Mouse (Mus musculus) gastrocnemius, adult 18-20 months (tissue): Measurements from ENCODE around the gene Sh2d6. TPM values are rescaled to one million over a fixed set of nuclear protein-coding genes. Genes with fewer than 3 reads are reported as not detected.
"Not testable (repeated sequence)": the region's sequence is repeated elsewhere in the genome, so short reads cannot be mapped to it uniquely, and the experiment has no call there.

ENCODE experiments used
- DNase-seq: peaks from one replicate; pipeline ENCODE4 v3.0.0; 2021; ENCODE audit warnings: low spot score
- total RNA-seq, 2 experiments: library from RNA; stranded (reverse); gene quantifications; 2 replicates each; pipeline ENCODE4 v1.2.3; 2021

Sh2d6 gene
- total RNA-seq, 2 experiments from 2014 or later = 0.93 to 1.3 TPM

DNA sequence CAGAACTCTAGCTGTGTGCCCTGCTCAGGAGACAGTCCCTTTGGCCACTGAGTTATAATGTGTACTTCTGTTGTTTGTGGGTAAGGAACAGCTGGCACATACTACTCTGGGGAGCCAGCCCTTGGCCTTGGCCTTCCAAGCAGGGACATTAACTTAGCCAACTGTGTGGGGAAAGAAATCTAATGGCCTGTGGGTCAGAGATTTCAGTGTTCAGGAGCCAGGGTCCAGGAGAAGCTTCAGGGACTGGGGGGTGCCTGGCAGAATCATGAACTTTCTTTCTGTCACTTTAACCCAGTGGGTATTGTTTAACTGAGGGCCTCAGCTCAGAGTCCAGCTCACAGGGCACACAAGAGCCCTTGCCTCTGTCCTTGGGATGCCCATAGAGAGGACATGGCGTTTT, 15.4 kb downstream of the Sh2d6 start:
- DNase-seq = no peak

DNA sequence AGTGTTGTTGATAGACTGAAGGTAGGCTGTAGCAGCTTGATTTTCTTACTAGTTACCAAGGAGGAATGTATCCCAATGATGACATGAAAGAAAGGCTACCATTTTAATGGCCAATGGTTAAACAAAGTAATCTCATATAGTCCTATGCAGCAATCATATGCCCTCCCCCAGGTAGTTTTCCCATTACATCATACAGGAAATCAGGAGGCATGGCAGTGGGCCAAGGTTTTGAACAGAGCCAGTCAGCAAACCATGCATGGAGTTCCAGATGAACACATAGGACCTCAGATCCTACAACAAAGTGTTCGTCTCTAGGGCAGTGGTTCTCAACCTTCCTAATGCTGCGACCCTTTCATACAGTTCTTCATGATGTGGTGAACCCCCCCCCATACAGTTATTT, 17.6 kb downstream of the Sh2d6 start:
- DNase-seq = no peak

DNA sequence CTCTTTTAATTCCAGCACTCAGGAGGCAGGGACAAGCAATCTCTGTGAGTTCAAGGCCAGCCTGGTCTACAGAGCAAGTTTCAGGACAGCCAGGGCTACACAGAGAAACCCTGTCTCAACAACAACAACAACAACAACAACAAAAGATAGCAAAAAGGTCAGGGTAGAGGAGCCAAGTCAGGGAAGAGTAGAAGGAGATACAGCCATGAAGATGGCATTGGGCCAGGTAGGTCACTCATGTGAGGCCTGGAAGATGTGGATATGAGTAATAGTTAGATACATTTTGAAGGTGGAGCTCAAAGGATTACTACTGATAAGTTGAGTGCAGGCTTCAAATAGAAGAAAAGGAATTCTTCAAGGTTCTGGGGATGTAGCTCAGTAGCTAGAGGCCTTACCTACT, 18.2 kb downstream of the Sh2d6 start:
- no peak for DNase-seq

DNA sequence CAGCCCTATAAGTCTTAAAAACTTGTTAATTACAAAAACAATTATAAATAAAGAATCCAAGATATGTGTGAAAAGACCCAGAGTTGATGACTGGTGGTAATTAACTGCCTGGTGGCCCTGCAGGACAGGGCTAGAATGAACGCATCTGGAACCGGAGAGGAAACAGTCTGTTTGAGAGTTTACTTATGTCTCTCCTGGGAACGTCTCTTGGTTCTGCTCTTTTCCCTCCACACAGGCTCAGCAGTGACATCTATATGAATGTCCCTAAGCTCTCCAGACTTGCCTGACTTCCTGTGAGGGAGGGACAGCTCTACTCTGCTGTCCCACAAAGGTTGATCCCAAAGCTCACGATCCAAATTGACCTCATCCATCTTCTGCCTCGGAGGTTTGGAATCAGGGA, 22.6 kb downstream of the Sh2d6 start:
- no peak for DNase-seq

DNA sequence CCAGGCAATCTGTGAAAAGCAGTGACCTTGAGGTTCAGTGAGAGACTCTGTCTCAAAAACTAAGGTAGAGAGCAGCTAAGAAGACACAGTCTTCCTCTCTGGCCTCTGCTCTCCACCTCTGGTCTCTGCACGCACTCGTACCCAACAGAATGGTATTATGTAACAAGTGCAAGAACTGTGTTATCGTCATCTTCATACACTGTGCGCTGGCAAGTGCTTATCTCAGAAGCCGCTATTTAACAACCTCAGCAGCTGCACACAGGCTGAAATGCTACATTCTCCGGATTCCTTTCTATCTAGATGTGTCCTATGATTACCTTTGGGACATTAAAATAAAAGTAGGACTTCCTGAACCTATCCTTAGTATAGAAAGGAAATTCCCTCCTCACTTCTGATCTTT, 28.6 kb downstream of the Sh2d6 start:
- DNase-seq = no peak

DNA sequence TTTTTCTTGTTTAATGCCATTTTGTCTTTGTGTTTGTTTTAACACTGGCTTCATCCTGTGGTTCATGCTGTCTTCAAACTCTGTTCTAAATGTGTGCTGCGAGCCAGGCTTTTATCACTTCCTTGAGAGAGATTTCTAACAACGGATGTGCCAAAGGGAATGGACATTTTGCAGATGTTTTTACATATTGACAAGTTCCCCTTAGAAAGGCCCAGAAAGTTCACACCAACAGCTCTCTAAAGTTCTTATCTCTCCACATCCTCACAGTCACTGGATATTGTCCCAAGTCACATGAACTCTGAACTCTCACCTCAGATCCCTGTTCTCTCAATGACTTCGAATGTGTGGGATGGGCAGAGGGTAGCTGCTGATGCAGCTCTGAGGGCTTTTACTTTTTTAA, 30.4 kb downstream of the Sh2d6 start:
- DNase-seq = no peak

DNA sequence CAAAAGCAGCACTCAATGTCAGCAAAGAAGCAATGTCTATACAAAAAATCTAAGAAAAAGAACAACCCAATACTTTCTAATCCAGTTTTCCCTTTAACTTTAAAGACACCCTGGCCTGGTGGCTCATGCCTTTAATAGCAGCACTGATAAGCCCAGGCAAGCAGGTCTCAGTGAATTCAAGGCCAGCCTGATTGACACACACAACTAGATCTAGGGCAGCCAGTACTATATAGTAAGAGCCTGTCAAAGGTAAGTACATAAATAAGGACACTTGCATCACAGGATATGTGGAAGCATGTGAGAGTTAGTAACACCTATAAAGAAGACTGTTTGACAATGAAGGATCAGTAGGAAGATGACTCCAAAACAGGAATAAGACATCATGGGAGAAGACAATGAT, 32.0 kb downstream of the Sh2d6 start:
- no peak for DNase-seq

DNA sequence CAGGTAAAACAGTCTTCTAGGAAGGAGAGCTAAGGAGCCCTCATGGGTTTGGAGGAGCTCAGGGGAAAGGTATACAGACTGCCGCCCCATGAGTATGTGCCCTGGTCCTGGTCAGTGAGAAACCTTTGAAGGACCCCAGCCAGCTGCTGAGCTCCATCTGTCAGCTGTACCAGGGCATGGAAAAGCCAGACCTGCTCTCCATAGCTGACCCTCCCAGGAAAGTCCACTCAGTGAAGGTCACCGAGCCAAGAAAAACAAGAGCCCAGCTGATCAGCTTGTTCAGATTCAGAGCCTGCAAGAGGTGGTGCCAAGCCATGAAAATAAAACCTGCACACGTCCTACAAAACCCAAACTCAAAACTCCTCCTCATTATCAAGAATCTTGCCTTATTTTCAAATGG, 32.7 kb downstream of the Sh2d6 start:
- DNase-seq = no peak

DNA sequence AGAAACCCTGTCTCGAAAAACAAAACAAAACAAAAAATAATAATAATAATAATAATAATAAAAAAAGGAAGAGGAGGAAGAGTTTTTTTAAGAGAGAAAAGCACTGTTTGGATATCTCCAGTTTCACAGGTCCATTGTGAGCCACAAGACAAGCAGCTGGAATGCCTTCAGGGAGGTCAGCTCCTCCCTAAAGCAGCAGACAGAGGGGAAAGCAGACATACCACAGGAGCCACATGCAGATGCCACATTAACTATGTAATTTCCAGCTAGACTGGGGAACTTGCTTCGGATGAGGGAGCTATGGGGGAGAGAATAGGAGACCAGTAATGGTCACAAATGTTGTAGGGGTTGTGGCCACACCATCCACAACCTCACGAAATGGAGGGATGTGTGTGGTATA, 34.2 kb downstream of the Sh2d6 start:
- DNase-seq = no peak

DNA sequence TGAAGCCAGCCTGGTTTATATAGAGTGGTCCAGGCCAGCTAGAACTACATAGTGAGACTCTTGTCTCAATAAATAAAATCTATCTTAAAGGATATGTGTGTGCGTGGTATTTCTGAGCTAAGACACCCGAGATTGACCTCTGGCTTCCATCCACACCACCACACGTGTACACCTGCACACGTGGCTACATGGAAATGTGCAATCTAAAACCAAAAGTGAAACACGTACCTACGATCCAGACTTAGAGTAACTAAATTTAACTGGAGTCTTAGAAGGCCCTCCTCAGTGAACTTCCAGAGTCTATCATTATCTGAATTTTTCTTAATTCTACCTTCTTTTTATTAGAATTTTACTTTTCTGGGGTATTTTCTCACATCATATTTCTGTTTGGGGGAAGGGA, 35.2 kb downstream of the Sh2d6 start:
- DNase-seq = no peak

DNA sequence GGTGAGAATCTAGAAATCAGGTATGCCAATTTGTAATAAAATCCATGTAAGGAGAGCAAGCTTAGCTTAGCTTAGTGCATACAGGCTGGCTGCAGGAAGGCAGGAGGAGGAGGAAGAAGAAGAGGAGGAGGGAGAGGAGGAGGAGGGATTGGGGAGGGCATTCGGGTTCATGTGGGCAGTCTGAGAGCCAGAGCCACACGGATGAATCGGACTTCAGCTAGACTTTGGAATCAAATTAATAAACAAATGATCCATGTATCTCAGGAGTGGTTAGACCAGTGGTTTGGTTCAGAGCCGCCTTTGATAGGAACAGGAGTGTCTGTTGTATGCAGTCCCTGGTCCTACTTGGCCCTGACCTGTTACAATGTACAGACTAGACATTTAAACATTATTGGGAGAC, 36.6 kb downstream of the Sh2d6 start:
- DNase-seq = no peak

DNA sequence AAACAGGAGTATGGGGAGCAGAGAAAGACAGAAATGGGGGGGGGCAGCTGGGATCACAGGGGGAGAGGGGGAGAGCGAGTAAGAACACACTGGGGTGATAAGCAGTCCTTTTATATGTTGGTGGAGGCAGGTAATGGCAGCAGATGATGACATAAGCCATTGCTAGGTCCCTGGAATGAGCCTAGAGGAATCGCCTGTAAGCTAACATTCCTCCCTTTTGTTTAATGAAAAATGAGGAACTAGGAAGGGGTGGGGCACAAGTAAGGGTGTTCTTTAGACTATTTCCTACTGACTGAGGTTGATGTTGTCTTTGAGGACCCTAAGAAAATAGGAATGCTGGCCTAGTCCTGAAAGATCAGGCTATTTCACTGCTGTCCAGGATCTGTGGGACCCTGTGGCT, 39.4 kb downstream of the Sh2d6 start:
- DNase-seq = no peak

DNA sequence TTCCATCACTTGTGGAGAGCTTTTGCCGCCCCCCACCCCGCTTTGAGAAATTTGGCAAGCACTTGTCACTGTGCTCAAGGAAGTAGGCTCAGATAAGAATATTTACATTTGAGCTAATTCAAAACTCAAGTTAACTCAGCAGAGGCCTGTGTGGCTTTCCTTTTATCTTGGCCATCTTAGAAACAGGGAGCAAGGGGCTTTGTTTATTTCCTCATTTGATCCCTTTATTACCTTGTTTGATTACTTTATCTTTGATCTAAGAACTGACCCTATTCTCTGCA, 41.1 kb downstream of the Sh2d6 start:
- no peak for DNase-seq

DNA sequence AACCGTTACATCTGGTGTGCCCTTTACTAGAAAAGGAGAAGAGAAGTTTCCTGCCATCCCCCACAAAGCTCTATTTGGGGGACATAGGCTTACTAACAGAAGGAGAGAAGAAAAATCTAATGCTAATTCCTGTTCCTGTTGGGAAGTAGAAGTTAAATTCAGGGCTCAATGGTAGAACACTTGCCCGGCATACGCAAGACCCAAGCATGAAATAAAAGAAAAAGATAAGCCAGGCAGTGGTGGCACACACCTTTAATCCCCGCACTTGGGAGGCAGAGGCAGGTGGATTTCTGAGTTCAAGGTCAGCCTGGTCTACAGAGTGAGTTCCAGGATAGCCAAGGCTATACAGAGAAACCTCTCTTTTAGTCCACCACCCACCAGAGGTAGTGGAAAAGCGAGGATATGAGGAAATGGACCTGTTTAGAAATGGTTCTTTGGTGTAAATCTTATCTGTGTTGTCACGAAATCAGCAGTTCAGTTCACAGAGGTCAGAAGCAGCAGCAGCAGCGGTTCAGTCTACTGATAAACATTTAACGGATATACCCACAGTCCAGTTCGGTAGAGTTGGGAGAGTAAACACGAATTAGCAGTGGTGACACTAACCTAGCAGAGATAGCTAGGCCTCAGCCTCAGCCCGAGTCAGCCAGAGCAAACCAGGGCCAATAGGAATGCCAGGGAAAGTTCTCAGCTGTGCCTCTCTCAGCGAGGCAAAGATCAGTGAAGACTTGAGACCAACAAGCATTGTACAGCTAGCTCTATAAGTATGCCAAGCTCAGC, 41.7 kb downstream of the Sh2d6 start:
- DNase-seq = no peak

DNA sequence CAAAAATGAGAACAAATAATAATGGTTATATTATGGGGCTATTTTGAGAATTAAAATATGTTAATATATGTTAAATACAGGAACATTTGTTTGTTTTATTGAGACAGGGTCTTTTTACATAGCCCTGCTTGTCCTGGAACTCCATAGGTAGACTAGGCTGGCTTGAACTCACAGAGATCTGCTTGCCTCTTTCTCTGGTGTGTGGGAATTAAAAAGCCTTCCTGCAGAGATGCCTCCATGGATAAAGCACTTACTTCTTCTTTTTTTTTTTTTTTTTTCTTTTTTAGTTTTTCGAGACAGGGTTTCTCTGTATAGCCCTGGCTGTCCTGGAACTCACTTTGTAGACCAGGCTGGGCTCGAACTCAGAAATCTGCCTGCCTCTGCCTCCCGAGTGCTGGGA, 42.8 kb downstream of the Sh2d6 start:
- DNase-seq = not testable (repeated sequence)

DNA sequence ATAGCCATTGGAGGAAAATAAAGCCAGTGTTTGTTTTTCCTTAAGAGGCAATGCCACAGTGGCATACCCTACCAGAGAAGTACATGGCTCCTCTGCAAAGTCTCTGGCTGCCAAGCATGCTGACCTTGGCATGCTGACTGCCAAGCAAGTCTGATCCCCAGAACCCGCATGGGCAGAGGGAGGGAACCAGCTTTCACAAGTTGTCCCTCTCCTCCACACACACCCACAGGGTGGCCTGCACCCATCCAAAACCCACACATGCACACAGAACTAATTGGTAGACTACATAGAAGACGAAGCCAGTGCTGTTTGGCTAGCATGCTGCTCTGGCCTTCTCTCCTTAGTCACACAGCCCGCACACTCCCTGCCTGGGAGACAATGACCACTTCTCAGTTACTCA, 43.9 kb downstream of the Sh2d6 start:
- DNase-seq = peak; percentile 28

DNA sequence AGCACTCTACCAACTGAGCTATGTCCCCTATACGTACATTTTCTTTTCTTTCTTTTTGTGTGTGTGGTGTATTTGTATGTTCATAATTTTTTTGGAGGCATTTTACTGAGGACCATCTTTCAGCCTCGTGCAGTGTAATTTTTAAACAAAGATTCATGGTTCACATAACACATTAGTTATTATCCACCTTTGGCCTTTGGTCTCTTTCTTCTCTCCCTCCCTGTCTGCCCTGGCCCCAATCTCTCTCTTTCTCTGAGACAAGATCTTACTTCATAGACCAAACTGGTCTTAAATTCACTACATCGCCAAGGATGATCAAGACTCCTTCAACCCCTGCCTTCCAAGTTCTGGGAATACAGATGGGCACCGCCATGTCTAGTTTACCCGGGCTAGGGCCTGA, 44.7 kb downstream of the Sh2d6 start:
- no peak for DNase-seq

DNA sequence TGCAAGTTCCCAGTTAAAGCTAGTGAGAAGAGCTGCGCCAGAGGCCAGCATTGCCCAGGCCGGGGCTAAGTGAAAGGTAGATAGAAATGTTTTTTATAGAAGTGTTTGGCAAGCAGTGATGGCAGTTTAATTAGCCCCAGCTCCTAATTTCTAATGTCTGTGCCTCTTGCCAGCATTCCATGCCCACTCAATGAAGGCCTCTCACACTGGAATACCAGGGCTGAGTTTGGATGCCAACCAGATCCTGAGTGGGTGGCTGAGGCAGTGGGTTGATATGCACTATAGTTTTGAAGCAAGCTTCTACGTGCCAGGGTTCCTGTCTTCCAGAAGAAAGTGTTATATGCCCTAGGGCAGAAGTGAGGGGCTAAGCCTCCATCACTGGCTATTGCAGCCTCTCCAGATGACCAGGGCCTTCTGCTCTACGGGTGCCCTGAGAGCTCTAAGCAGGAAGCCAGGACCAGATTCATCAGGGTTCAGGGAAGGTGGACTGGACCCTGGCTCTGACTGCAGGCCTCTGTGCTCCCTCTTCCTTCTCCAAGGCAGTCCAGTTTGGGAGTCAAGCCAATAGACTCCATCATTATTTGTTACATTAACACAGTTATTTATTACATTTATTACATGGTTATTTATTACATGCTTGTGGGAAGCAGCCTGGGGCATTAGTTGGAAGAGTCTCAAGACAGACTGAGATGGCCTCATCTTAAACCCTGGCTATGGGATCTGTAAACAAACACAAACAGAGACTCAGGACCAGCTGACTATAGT, 46.1 kb downstream of the Sh2d6 start:
- DNase-seq = no peak

DNA sequence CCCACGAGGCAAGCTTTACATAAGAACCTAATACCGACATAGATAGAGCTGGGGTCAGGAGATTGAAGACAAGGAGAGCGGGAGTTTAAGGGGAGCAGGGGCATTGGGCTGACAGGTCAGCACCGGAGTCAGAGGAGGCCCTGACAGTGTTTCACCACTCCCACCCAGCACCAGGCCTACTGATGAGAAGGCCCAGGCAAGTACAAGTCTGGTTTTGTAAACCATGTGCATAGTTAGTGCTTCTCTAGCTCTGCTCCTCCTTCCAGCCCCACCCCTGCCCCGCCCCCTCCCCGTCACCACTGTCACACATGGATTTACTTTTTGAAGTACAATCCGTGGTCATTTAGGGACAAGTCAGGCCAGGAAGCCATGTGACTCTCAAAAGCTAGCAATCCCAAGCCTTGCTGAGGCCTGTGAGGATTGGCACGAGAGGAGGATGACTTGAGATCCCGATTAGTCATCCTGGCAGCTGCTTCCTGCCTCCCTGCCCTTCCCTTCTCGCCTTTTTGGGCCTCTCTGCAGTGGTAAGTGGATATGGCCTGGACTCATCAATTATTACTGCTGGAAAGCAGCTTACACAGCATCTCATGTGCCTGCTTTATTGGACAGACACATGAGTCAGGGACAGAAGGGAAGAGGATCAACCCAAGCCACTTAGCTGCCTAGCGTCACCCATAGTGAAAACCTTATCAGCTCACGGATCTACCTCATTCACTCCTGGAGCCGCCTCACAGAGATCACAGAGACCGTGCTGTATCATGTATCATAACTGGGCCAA, 48.1 kb downstream of the Sh2d6 start:
- DNase-seq = peak; percentile 88

DNA sequence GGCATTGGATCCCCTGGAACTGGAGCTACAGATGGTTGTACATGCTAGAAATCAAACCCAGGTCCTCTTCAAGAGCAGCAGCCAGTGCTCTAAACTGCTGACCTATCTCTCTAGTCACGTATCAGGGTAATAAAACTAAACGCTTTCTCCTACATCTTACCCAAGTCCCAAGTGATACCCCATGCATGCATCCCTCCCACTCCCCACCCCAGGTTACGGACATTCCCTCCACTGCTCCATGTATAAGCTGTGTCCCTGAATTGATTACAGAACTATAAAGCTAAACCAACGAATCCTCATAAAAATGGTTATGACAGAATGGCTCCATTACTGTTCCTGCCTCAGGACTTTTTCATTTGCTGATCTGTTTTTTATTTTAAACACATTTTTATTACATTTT, 55.3 kb downstream of the Sh2d6 start:
- no peak for DNase-seq

DNA sequence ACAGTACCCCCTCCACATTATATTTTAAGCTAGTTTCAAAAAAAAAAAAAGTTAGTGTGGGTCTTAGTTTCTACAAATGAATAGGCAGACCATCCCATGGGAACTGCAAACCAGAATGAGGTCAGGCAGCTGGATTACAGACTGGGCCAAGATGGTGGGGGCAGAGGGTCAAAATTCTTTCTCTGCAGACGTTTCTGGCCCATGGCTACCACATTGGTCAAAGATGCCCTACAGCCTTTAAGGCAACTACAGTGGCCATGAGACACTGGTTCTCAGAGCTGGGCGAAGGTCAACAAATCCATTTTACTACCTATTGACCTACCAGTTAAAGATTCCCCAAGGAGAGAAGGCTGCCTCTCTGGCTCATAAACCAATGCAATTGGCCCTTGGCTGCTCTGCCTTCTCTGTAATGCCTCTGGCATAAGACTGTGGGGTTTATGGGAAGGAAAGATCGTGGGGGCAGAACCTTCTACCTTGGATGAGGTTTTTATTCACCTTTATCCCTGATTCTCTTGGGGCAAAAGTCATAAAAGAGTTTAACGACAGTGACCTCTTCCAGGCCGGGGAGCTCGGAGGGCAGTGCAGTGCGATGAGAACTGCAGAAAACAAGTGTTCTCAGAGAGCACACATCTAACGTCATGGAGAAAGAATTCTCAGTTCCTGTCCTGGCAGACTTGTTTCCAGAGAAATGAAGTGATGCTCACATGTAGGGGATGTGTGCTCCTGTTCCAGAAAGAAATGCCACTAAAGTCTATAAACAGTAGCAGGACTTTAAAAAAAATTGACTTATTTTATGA, 55.9 kb downstream of the Sh2d6 start:
- peak; percentile 58 for DNase-seq
